Mouse (Mus musculus) stomach, embryonic 15.5 days (tissue): ENCODE results near the gene Abcc12. TPM values are rescaled to one million over a fixed set of nuclear protein-coding genes. Genes with fewer than 3 reads are reported as not detected.

Experiments
- ATAC-seq: fragments of 200-750 bp; cut with Nextera tagmentation; 2 replicates; pipeline ENCODE4 v1.8.0; 2017; ENCODE audit warnings: low read depth, moderate number of reproducible peaks, moderate TSS enrichment; ENCODE audit not compliant: insufficient read depth, low FRiP score
- H3K27ac ChIP-seq: fragments of 300-500 bp; sonication (generic); 2 replicates; pipeline ENCODE4 v1.5.1; 2015; ENCODE audit warnings: mild to moderate bottlenecking, inconsistent platforms
- H3K27me3 ChIP-seq: fragments of 300-500 bp; sonication (generic); replicated peaks from 2 replicates; pipeline ENCODE4 v1.6.1; 2015; ENCODE audit warnings: inconsistent platforms
- H3K36me3 ChIP-seq: fragments of 300-500 bp; sonication (generic); 2 replicates; pipeline ENCODE4 v1.6.1; 2015; ENCODE audit warnings: inconsistent platforms
- H3K4me1 ChIP-seq: fragments of 300-500 bp; sonication (generic); 2 replicates; pipeline ENCODE4 v1.6.1; 2015; ENCODE audit warnings: inconsistent platforms
- H3K4me2 ChIP-seq: fragments of 300-500 bp; sonication (generic); 2 replicates; pipeline ENCODE4 v1.6.1; 2015; ENCODE audit warnings: mild to moderate bottlenecking, inconsistent platforms
- H3K4me3 ChIP-seq: fragments of 300-500 bp; sonication (generic); replicated peaks from 2 replicates; pipeline ENCODE4 v1.5.1; 2015; ENCODE audit warnings: inconsistent platforms
- H3K9ac ChIP-seq: fragments of 300-500 bp; sonication (generic); 2 replicates; pipeline ENCODE4 v1.6.1; 2015; ENCODE audit warnings: inconsistent platforms
- H3K9me3 ChIP-seq: fragments of 300-500 bp; sonication (generic); 2 replicates; pipeline ENCODE4 v1.6.1; 2016; ENCODE audit warnings: inconsistent platforms
- WGBS: fragments of 180-500 bp; shearing (Covaris S2); methylation state at CpG from one replicate; pipeline ENCODE4 v1.1.7; 2015; 5-methylcytosine and 5-hydroxymethylcytosine counted together
- polyA plus RNA-seq: library from polyadenylated mRNA; unstranded; fragments of >200 nt; fragmentation: Nextera tagmentation; extraction: Ambion mirVana; gene quantifications from 2 replicates; pipeline ENCODE4 v1.2.1, GENCODE M21; 2015

Gene Abcc12
- 0.19 and 0.24 TPM in 2 replicates for polyA plus RNA-seq

- no peaks in the 10 kb centered on the region for H3K4me1 ChIP-seq
- no peaks in the 10 kb centered on the region for H3K36me3 ChIP-seq
- no peak within 1 kb of the TSS for H3K9ac ChIP-seq
- no peak within 1 kb of the TSS for H3K4me3 ChIP-seq
- H3K27me3 ChIP-seq = no peaks in the 10 kb centered on the region
- H3K4me2 ChIP-seq = no peak within 1 kb of the TSS
- ATAC-seq = no peak
- H3K27ac ChIP-seq = no peak within 1 kb of the TSS
- H3K9me3 ChIP-seq = no peaks in the 10 kb centered on the region
Observed at GRCm38 (mm10) chr8:86580458-86580857, at the start of gene Abcc12. Gene Abcc12 (minus strand): TSS chr8:86580686.

DNA sequence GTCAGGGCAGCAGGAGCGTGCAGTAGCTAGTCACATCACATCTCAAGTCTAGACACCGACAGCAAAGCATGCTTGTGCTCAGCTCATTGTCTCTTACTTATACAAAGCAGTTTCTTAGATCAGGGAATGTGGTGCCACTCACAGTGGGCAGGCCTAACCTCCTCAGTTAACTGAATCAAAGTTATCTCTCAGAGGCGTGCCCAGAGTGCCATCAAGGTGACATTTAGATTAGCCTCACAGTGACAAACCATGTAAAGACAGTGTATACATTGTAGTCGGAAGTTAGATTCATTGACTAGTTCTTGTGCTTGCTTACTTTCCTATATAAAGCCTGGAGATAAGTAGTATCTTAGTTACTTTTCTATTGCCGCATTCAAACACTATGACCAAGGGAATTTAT lies 49.7 kb upstream of the Abcc12 start:
- H3K27me3 ChIP-seq = no peaks in the 10 kb centered on the region
- H3K4me3 ChIP-seq = no peak overlapping the region
- no peak overlapping the region for H3K27ac ChIP-seq
- ATAC-seq = no peak
- peaks cover 8% of the 10 kb centered on the region; the same call in 1 of the 2 replicates for H3K36me3 ChIP-seq
- no peak overlapping the region for H3K9ac ChIP-seq
- 70% methylated on average over 5 of the region's 5 CpGs for WGBS
- no peaks in the 10 kb centered on the region for H3K9me3 ChIP-seq
- peaks cover 1% of the 10 kb centered on the region; the same call in 1 of the 2 replicates for H3K4me1 ChIP-seq
- H3K4me2 ChIP-seq = no peak overlapping the region

GRCm38 (mm10) chr8:86624915-86625314 lies 44.4 kb upstream of the Abcc12 start:
- 30% methylated on average over 7 of the region's 7 CpGs for WGBS
- H3K4me2 ChIP-seq = peak overlapping the region; percentile 83
- no peak for ATAC-seq
- peak overlapping the region; percentile 86 for H3K4me3 ChIP-seq
- H3K27me3 ChIP-seq = no peaks in the 10 kb centered on the region
- no peaks in the 10 kb centered on the region for H3K36me3 ChIP-seq
- no peak overlapping the region for H3K27ac ChIP-seq
- H3K9ac ChIP-seq = peak overlapping the region; percentile 16; the same call in 1 of the 2 replicates
- peaks cover 6% of the 10 kb centered on the region for H3K4me1 ChIP-seq
- H3K9me3 ChIP-seq = no peaks in the 10 kb centered on the region

DNA sequence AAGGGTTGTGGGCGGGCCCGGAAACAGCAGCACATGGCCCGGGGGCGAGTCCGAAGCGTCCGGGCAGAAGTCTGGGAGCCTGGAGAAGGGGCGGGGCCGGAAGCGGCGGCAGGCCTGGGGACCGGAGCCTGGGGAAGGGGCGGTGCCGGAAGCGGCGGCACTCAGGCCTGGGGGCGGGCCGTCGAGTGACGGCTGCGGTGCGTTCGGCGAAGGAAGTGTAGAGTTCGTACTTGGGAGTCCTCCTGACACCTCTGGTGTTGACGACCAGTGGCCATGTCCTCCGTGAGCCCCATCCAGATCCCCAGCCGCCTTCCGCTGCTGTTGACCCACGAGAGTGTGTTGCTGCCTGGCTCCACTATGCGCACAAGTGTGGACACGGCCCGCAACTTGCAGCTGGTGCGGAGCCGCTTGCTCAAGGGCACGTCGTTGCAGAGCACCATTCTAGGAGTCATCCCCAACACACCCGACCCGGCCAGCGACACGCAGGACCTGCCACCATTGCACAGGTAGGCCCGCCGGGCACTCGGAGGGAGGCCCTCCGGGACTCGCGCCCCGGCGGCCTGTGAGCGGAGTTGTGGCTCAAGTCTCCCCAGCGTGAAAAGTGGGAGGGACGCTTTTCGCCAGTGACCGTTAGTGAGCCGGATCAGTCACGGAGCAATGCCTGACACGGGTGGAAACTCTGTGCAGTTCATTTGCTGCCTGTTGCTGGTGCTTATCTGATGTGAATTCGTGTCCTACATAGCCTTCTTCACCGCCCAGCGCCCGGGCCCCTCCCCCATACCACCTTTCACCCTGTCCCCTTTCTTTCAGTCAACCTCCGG lies 43.6 kb upstream of the Abcc12 start, which contains the start of gene Lonp2:
Gene Lonp2, plus strand, starts transcription at position 133 of the 821 bp plus-strand sequence.
- peaks cover 6% of the 10 kb centered on the region for H3K4me1 ChIP-seq
- H3K4me3 ChIP-seq = peak within 1 kb of the TSS; percentile 86
- H3K27ac ChIP-seq = peak within 1 kb of the TSS; percentile 79
- peak within 1 kb of the TSS; percentile 65 for H3K9ac ChIP-seq
- ATAC-seq = peak; percentile 100
- under 1% methylated on average over 62 of the region's 62 CpGs for WGBS
- peak within 1 kb of the TSS; percentile 83 for H3K4me2 ChIP-seq
- H3K27me3 ChIP-seq = no peaks in the 10 kb centered on the region
- H3K36me3 ChIP-seq = no peaks in the 10 kb centered on the region
- H3K9me3 ChIP-seq = no peaks in the 10 kb centered on the region

GRCm38 (mm10) chr8:86623551-86623910 lies 43.0 kb upstream of the Abcc12 start:
- H3K4me1 ChIP-seq = peaks cover 6% of the 10 kb centered on the region
- peak overlapping the region; percentile 74; the same call in 1 of the 2 replicates for H3K27ac ChIP-seq
- no peaks in the 10 kb centered on the region for H3K36me3 ChIP-seq
- H3K9me3 ChIP-seq = no peaks in the 10 kb centered on the region
- no peaks in the 10 kb centered on the region for H3K27me3 ChIP-seq
- H3K9ac ChIP-seq = peak overlapping the region; percentile 29; the same call in 1 of the 2 replicates
- WGBS = 1% methylated on average over 13 of the region's 14 CpGs
- ATAC-seq = no peak
- H3K4me2 ChIP-seq = peak overlapping the region; percentile 59
- H3K4me3 ChIP-seq = peak overlapping the region; percentile 86

DNA sequence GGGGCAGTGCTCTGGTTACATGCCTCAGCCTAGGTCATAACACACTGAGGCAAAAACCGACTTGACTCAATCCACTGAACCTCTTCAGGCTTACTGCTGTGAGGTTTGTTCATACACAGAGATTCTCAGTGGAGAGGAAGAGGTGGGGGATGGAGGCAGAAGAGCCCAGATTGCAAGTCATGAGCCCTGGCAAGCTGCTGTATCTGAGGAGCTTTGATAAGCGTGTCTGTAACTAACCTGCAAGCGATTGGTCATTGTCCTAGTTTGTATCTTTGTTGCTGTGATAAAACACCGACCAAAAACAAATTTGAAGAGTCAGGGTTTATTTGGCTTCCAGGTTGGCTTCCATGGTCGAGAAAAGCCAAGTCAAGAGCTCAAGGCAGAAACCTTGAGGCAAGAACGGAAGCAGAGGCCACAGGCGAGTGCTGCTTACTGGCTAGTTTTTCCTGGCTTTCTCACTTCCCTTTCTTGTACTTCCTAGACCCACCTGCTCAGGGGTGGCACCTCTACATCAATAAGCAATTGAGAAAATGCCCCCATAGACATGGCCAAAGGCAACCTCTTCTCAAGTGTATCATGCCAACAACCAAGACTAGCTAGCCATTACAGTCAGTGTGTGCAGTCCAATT lies 37.4 kb upstream of the Abcc12 start:
- H3K4me2 ChIP-seq = no peak overlapping the region
- ATAC-seq = no peak
- H3K27me3 ChIP-seq = no peaks in the 10 kb centered on the region
- WGBS = 69% methylated on average over 7 of the region's 7 CpGs
- no peak overlapping the region for H3K9ac ChIP-seq
- no peak overlapping the region for H3K4me3 ChIP-seq
- no peak overlapping the region for H3K27ac ChIP-seq
- no peaks in the 10 kb centered on the region for H3K36me3 ChIP-seq
- no peaks in the 10 kb centered on the region for H3K9me3 ChIP-seq
- no peaks in the 10 kb centered on the region for H3K4me1 ChIP-seq

- Histone ChIP-seq H3K4me1 (no peaks in the 10 kb centered on the region), H3K9ac (no peak overlapping the region), H3K27me3 (no peaks in the 10 kb centered on the region), H3K4me3 (no peak overlapping the region), H3K4me2 (no peak overlapping the region), H3K9me3 (no peaks in the 10 kb centered on the region), H3K36me3 (no peaks in the 10 kb centered on the region), H3K27ac (no peak overlapping the region)
- ATAC-seq = no peak
- WGBS = 87% methylated on average over 6 of the region's 6 CpGs
Observed at GRCm38 (mm10) chr8:86615095-86615769, 34.7 kb upstream of the Abcc12 start.

DNA sequence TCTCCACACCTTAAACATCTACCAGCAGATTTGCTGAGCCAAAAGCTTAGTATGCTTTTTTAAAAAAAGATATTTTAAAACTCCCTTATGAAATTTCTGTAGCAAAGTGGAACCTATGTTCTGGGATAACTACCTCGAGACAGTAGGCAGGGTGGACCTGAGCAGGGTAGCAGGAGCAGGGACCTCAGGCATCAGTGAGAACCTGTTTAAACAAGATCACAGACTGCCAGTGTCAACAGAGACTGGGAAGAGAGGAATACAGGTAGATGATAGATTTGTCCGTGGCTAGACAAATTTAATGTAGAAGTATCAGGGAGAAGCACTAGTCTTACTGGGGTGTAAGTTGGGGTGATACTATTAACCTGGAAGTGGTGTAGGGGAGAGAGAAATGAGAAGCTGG lies 33.3 kb upstream of the Abcc12 start:
- no peak overlapping the region for H3K9ac ChIP-seq
- 64% methylated on average over 2 of the region's 2 CpGs for whole genome bisulfite sequencing
- H3K36me3 ChIP-seq = no peaks in the 10 kb centered on the region
- H3K27ac ChIP-seq = no peak overlapping the region
- no peaks in the 10 kb centered on the region for H3K9me3 ChIP-seq
- H3K27me3 ChIP-seq = no peaks in the 10 kb centered on the region
- no peak for ATAC-seq
- H3K4me3 ChIP-seq = no peak overlapping the region
- no peaks in the 10 kb centered on the region for H3K4me1 ChIP-seq
- H3K4me2 ChIP-seq = no peak overlapping the region

DNA sequence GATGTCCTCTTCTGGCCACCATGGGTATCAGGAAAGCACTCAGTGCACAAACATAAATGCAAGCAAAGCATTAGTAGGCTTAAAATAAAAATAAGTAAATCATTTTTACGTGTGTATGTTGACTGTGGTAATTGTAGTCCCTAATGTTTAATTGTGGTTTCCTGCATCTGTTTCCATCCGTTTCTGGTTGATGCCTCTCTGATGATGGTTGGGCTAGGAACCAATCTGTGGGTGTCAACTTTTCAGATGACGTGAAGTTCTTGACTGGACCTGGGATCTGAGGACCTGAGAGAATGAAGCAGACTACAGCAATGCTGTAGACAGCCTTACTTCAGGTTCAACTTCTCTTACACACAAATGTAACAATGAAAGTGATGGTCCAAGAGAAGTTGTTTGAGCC lies 24.2 kb upstream of the Abcc12 start:
- Histone ChIP-seq H3K36me3 (no peaks in the 10 kb centered on the region), H3K9ac (no peak overlapping the region), H3K4me3 (no peak overlapping the region), H3K9me3 (no peaks in the 10 kb centered on the region), H3K4me1 (no peaks in the 10 kb centered on the region), H3K27me3 (no peaks in the 10 kb centered on the region), H3K27ac (no peak overlapping the region), H3K4me2 (no peak overlapping the region)
- no peak for ATAC-seq
- WGBS = 67% methylated on average over 3 of the region's 3 CpGs

- no peaks in the 10 kb centered on the region for H3K27me3 ChIP-seq
- no peak overlapping the region for H3K9ac ChIP-seq
- H3K4me1 ChIP-seq = no peaks in the 10 kb centered on the region
- 62% methylated on average over 2 of the region's 2 CpGs for WGBS
- H3K9me3 ChIP-seq = no peaks in the 10 kb centered on the region
- ATAC-seq = no peak
- H3K27ac ChIP-seq = no peak overlapping the region
- H3K4me3 ChIP-seq = no peak overlapping the region
- no peaks in the 10 kb centered on the region for H3K36me3 ChIP-seq
- H3K4me2 ChIP-seq = no peak overlapping the region
Observed at GRCm38 (mm10) chr8:86603174-86603573, 22.7 kb upstream of the Abcc12 start.

DNA sequence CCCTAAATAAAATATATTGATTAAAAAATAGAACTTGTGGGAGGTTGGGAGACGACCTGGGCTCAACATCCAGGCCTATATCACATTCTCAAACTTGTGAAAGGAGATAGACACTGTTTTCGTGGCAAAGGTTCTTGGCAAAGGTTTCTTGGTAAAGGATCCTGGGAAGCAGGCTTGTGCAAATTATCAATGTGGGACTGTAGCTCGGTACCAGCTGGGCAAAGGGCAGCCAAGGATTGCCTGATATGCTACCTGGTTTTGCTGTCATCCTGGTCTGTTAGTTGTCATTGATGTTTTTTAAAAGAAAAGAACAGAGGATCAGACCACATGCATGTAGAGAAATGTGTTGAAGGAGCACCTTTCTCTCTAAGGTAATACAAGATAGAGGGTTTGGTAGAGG lies 19.8 kb upstream of the Abcc12 start:
- WGBS = 72% methylated on average over 3 of the region's 3 CpGs
- Histone ChIP-seq H3K4me3 (no peak overlapping the region), H3K9ac (no peak overlapping the region), H3K36me3 (no peaks in the 10 kb centered on the region), H3K27me3 (no peaks in the 10 kb centered on the region), H3K27ac (no peak overlapping the region), H3K4me2 (no peak overlapping the region), H3K9me3 (no peaks in the 10 kb centered on the region), H3K4me1 (no peaks in the 10 kb centered on the region)
- no peak for ATAC-seq

GRCm38 (mm10) chr8:86599299-86599698 lies 18.8 kb upstream of the Abcc12 start:
- Histone ChIP-seq H3K4me2 (no peak overlapping the region), H3K36me3 (no peaks in the 10 kb centered on the region), H3K9me3 (no peaks in the 10 kb centered on the region), H3K4me1 (no peaks in the 10 kb centered on the region), H3K27me3 (no peaks in the 10 kb centered on the region), H3K27ac (no peak overlapping the region), H3K4me3 (no peak overlapping the region), H3K9ac (no peak overlapping the region)
- 83% methylated on average over 6 of the region's 6 CpGs for WGBS
- no peak for ATAC-seq
